Mouse (Mus musculus) forelimb bud, embryonic 11.5 days (tissue): ENCODE measurements around the gene Sepsecs.
A peak's percentile ranks its signal among the peaks of the same experiment; 100 is the strongest.

Source experiments
- DNase-seq: peaks from one replicate; pipeline ENCODE4 v3.0.0-alpha.2; 2012; ENCODE audit warnings: low read depth, low spot score

Gene Sepsecs

GRCm38 (mm10) chr5:52643947-52644840 is 25.3 kb downstream of the Sepsecs start:
- no peak for DNase-seq

- DNase-seq: no peak
Observed at GRCm38 (mm10) chr5:52641736-52642135, 27.8 kb downstream of the Sepsecs start.

GRCm38 (mm10) chr5:52638916-52639315 is 30.6 kb downstream of the Sepsecs start:
- no peak for DNase-seq

- DNase-seq: no peak
Observed at GRCm38 (mm10) chr5:52638006-52638405, 31.5 kb downstream of the Sepsecs start.

GRCm38 (mm10) chr5:52636923-52637322 is 32.6 kb downstream of the Sepsecs start:
- DNase-seq: no peak

GRCm38 (mm10) chr5:52636025-52636755 is 33.3 kb downstream of the Sepsecs start:
- DNase-seq: no peak

GRCm38 (mm10) chr5:52634017-52634416 is 35.5 kb downstream of the Sepsecs start:
- DNase-seq: peak; percentile 38

GRCm38 (mm10) chr5:52630541-52630940 is 39.0 kb downstream of the Sepsecs start:
- DNase-seq: no peak

GRCm38 (mm10) chr5:52629214-52629613 is 40.3 kb downstream of the Sepsecs start:
- no peak for DNase-seq

- DNase-seq: no peak
Observed at GRCm38 (mm10) chr5:52628783-52629182, 40.7 kb downstream of the Sepsecs start.

- DNase-seq: no peak
Observed at GRCm38 (mm10) chr5:52627713-52628112, 41.8 kb downstream of the Sepsecs start.

GRCm38 (mm10) chr5:52626092-52626491 is 43.4 kb downstream of the Sepsecs start:
- no peak for DNase-seq

GRCm38 (mm10) chr5:52624956-52625355 is 44.6 kb downstream of the Sepsecs start:
- DNase-seq: no peak

GRCm38 (mm10) chr5:52623099-52623498 is 46.4 kb downstream of the Sepsecs start:
- no peak for DNase-seq

- DNase-seq: peak; percentile 29
Observed at GRCm38 (mm10) chr5:52618348-52619270, 50.9 kb downstream of the Sepsecs start.

GRCm38 (mm10) chr5:52617711-52618347 is 51.7 kb downstream of the Sepsecs start:
- DNase-seq: no peak

GRCm38 (mm10) chr5:52616549-52616948 is 53.0 kb downstream of the Sepsecs start:
- DNase-seq: peak; percentile 23

- no peak for DNase-seq
Observed at GRCm38 (mm10) chr5:52615421-52615820, 54.1 kb downstream of the Sepsecs start.

GRCm38 (mm10) chr5:52614686-52615085 is 54.8 kb downstream of the Sepsecs start:
- DNase-seq: no peak

GRCm38 (mm10) chr5:52612776-52613175 is 56.7 kb downstream of the Sepsecs start:
- DNase-seq: no peak

GRCm38 (mm10) chr5:52611315-52611895 is 58.1 kb downstream of the Sepsecs start:
- no peak for DNase-seq
